Mouse (Mus musculus): ENCODE results near the gene Lyrm4.

Gene Lyrm4

DNA sequence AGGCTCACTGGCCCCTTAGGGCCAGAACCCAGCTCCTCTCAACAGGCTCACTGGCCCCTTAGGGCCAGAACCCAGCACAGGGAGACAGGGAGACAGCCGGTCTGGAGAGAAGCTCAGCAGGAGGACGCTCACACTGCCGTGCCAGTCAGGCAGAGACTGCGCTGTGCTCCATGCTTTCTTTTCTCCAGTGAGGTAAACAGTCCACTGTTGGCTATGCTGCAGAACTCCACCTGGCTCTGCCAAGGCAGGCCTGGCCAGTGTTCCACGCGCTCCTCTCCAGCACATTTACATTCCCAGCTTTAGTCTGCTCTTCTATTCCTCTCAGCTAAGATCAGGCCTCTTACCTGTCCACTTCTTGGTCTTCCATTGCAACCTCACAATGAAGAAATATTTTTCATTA is 11.7 kb downstream of the Lyrm4 start:
- in situ Hi-C loops (cut with MseI, MboI): no loop called here

DNA sequence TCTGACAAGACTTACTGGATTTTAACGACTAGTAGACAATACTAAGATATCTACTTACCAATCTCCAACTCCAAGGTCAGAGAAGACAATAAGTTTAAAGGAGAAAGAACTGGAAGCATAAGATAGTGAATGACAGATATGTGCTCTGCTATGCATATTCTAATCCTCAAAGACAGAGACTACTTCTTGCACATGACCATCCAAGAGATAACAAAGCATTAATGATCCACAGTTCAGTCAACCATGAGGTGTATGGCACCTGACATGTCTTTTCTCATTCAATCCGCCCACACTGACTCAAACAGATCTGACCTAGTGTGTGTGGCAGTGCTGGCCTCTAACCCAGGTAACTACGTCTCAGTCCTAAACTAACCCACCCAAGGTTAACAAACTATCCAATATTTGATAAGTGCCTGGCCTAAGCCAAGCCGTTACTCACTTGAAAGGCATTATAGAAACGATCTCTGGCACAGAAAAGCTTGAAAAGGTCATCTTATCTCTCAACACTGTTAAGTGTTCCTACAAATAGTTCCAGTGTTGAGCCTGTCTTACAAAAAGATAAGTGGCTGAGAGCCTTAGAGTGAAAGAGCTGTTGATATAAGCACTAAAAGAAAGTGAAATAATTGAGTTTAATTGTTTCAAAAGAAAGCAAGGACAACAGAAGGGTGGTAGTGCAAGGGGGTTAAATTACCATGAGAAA is 20.5 kb downstream of the Lyrm4 start:
- in situ Hi-C loops (cut with MseI, MboI): no loop called here

- in situ Hi-C loops (cut with MseI, MboI): no loop called here
Observed at GRCm38 (mm10) chr13:36088168-36088567, 29.2 kb downstream of the Lyrm4 start.

GRCm38 (mm10) chr13:36087427-36087826 is 29.9 kb downstream of the Lyrm4 start:
- in situ Hi-C loops (cut with MseI, MboI): no loop called here

DNA sequence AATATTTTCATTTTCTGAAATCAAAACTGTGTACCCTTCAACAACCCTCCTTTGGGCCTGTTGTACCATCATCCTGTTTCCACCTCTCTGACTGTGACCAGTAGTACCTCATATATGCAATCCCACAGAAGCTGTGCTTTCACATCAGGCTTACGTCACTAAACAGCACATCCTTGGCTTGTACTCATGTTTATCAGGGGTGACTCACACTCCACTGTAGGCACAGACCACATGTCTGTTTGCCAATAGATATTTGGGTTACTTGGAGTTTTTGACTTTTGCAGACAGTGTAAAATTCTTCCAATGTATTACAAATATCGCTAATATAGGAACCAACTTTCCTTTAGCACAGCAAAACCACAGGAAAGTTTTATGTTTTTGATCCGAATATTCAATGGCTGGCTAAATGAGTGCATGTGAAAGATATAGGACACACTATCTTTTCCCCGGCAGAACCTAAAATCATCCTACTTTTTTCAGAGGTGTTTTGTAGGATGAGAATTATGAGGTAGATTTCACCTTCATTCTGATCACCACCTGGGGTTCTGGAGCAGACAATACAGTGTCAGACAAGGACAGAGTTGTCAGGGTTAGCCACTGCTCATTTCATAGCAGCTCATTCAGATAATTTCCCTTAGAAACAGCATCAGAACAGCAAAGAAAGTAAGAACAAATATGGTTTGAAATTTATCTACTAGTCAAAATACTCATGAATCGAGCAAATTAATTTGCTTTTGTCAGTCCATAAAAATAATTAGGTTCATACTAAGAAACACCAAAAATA is 30.5 kb downstream of the Lyrm4 start:
- in situ Hi-C loops (cut with MseI, MboI): no loop called here

DNA sequence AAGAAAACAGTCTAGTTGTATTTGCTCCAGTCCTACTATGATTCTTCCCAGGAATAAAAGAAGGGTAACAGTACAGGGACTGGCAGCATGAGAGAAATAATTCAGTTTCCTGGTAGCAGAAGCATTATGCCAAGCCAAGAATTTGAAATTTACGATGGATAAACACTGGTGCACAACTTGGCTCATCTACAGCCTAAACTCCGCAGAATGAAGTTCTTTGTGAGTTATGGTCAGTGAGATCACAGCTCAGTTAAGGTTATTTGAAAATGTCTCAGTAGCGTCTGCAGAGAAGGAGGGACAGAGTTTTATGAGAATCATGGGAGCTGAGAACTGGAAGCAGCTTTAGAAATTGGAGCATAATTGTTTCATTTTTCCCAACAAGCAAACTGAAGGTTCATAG is 31.4 kb downstream of the Lyrm4 start:
- in situ Hi-C loops (cut with MseI, MboI): no loop called here

DNA sequence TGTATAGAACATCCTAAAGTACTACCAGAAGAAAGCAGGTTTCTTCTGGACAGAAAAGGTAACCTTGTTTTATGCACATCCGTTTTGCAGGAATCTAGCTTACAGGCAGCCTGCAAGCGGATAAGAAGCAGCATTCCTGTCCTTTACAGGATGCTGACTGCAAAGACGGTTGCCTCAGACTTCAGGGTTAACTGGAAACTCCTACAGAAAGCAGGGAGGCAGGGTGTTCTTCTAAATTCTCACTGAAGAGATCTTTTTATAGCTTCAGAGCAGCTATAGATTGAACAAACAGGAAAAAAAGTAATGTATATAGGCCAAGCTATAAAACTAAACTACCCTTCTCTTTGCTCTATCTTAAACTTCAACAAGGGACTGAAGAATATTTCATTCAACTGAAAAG is 32.6 kb downstream of the Lyrm4 start:
- in situ Hi-C loops (cut with MseI, MboI): no loop called here

- in situ Hi-C loops (cut with MseI, MboI): no loop called here
Observed at GRCm38 (mm10) chr13:36081591-36081990, 35.7 kb downstream of the Lyrm4 start.

DNA sequence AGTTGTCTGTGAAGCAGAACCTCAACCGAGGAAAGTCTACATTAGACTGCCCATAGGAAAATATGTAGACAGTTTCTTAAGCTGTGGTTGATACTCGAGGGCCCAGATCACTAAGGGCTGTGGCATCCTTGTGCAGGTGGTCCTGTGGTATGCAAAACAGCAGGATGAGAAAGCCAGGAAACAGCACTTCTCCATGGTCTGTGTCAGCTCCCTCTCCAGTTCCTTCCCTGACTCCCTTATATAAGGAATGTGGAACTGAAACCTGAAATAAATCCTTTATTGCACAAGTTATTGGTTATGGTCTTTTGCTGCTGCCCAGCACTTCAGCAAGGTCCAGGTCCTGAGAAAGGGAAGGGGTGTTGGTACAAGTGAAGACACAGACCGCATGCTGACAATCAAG is 42.8 kb downstream of the Lyrm4 start:
- in situ Hi-C loops (cut with MseI, MboI): no loop called here

DNA sequence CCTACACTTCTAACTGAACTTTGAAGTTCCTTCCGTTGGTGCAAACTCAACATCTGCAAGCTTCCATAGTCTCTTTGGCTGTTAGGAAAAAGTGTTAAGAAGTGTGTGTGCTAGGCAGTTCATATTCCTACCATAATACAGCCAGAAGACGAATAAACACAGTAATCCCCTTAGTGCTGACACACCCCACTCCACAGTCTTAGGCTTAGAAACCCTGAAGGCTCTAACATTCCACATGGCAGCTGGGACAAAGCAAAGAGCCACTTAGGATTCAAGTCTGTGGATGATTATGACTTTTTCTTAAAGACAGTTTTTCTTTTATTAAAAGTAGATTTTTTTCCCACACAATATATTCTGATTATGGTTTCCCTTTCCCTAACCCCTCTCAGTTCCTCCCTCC is 50.6 kb downstream of the Lyrm4 start:
- in situ Hi-C loops (cut with MseI, MboI): no loop called here

- in situ Hi-C loops (cut with MseI, MboI): no loop called here
Observed at GRCm38 (mm10) chr13:36057489-36057888, 59.8 kb downstream of the Lyrm4 start.

DNA sequence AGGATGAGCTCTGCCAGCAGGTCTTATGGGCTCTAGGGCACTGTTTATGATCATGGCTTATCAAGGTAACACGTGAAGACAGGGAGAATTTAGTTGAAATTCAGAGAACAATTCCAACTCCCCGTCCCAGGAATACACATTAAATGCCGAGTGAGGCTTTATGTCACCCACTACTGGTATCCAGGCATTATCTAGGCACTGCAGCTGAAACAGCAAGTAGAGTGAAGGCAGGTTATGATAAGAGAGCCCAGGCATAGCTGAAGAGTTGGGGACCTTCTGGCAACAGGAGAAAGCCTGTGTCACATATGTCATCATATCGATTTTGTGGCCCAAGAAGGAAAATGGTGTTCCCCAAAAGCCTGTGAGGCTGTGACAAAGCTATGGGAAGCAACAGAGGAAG is 60.4 kb downstream of the Lyrm4 start:
- in situ Hi-C loops (cut with MseI, MboI): no loop called here

- in situ Hi-C loops (cut with MseI, MboI): no loop called here
Observed at GRCm38 (mm10) chr13:36056509-36056908, 60.8 kb downstream of the Lyrm4 start.

DNA sequence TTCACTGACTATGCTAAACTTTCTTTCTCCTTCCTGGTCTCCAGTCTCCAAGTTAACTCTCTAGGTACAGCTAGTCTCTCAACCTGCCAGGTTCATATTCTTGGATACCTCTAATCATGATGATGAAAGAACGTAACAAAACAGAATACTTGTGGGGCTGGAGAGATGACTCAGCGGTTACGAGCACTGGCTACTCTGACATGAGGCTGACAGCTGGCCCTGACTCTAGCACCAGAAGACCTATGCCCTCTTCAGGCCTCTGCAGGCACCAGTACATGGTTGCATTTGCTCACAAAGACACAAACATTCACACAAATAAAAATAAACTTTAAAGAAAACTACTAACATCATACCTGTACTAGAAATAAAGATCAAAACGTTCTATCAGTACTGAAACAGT is 81.8 kb downstream of the Lyrm4 start:
- in situ Hi-C loops (cut with MseI, MboI): no loop called here

DNA sequence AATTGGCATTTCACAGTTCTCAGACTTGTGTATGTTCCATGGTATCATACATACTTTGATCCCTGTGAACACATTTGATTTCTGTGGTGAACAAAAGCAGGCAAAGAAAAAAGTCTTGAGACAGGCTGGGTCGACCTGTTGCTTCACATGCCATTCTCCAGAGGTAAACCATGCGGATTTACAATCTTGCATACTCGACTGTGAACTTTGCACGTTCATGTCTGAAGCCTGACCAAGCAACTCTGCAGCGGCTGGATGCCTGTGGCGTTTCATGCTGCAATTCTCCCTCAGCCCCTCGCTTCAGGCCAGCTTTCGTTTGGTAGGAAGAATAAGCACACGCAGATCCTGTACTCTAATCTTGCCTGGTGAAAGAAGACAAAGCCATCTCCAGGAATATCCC is 85.4 kb downstream of the Lyrm4 start:
- in situ Hi-C loops (cut with MseI, MboI): no loop called here

DNA sequence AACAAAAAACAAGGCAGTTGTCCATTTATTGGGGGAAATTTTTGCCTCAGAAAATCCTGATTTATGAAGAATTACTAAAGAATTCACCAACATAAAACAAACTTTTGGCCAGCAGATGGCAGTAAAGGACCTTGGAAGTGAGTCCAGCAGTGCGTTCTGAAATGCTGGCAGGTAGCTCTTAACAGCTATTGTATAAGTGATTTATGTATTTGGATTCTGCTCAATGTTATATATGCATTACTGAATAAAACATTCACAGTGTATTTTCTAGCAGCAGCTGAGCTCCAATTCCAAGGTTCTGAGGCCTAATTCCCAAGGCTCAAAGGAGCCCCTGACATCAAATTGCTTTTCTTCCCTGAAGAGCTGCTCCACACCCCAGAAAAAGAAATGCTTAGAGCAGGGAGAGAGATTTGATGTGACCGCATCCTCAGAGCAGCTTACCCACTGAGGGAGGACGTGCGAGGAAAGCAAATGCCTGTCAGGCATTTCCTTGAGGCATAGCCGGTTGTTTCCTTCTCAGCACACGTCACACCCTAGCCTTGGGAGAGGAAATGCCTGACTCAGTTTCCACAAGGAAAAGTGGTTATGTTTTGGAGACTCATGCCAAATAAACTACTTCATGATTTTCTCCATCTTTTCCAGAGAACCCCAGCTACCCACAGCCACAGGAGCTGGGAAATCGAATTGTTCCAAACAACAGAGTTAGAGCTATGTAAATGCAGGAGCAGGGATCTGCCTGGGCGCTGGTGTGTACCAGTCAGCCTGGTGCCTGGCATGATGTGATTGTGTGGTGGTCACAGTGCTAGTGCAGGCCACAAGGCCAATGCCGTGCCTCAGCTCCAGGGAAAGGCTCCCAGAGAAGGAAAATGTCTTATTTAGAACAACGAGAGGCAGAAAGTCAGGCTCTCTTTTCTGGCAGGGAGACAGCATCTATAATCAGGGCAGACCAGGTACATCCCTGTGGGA is 97.7 kb downstream of the Lyrm4 start:
- in situ Hi-C loops (cut with MseI, MboI): loop anchor here (10.0 to 25.0 kb wide), 3 partner anchors 255 to 1293 kb away; no protein-coding TSS in a partner anchor

DNA sequence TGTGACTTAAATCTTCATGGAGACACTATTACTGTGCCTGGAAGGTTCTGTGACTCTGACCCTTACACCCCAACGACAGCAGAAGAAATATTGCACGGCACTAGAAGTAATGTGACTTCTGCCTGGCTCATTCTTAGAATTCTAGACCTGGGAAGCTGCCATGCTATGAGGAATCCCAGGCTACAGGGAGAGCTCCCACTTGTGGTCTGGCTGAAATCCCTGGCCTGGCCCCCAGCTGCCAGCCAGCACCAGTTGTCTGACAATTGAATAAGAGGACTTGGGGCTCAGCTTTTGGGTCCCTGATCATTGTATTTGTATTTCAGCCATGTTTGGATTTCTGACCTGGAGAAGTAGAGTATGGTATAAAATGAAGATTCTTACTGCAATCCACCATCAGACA is 99.3 kb downstream of the Lyrm4 start:
- in situ Hi-C loops (cut with MseI, MboI): loop anchor here (10.0 to 25.0 kb wide), 3 partner anchors 257 to 1294 kb away; no protein-coding TSS in a partner anchor

DNA sequence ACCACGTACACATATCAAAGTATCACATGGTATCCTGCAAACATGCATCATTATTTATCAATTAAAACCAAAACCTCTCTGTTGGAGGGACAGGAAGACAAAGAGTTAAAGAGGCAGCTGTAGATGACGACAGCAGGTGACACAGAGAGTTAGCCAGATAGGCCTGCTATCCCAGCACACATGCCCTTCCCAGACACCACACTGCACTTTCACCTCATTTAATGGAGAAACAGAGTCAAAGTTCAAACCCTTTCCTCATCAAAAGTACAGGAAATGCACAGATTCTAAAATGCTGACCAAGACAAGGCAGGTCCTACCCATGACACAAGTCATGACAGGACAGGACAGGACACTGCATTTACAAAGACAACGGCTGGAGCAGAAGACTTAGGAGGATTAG is 101.7 kb downstream of the Lyrm4 start:
- in situ Hi-C loops (cut with MseI, MboI): loop anchor here (10.0 to 25.0 kb wide), 3 partner anchors 259 to 1297 kb away; no protein-coding TSS in a partner anchor

- in situ Hi-C loops (cut with MseI, MboI): loop anchor here (10.0 to 25.0 kb wide), 3 partner anchors 265 to 1302 kb away; no protein-coding TSS in a partner anchor
Observed at GRCm38 (mm10) chr13:36009981-36010380, 107.3 kb downstream of the Lyrm4 start.

DNA sequence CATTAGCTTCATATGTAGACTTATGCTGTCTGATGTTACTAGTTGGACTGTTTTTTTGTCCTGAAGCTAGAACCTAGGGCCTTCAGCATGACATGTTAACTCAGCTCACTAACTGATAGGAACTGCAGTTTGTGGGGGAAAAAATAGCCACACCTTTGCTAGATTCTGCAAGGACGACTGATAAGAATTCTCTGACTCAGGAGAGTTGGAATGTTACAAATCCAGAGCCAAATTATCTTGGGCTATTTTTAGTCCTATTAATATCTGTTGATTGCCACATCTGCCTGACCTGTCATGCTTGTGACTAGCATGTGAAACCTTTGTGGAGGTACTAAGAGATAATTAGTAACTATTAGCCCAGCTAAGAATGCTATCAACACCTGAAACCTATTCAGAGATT is 116.5 kb downstream of the Lyrm4 start:
- in situ Hi-C loops (cut with MseI, MboI): loop anchor here in 1 of 2 experiments (25.0 kb wide), 2 partner anchors 287 to 1312 kb away; no protein-coding TSS in a partner anchor

GRCm38 (mm10) chr13:35997606-35998005 is 119.7 kb downstream of the Lyrm4 start:
- in situ Hi-C loops (cut with MseI, MboI): no loop called here

All from mouse trophoblast stem cell (cell line).